Mouse (Mus musculus) A20 (cell line): ENCODE data around the gene Fgl2.

Source experiments
- DNase-seq: peaks from one replicate; pipeline ENCODE4 v3.0.0-alpha.2; 2011; ENCODE audit warnings: low read depth, low spot score

The Fgl2 gene

DNA sequence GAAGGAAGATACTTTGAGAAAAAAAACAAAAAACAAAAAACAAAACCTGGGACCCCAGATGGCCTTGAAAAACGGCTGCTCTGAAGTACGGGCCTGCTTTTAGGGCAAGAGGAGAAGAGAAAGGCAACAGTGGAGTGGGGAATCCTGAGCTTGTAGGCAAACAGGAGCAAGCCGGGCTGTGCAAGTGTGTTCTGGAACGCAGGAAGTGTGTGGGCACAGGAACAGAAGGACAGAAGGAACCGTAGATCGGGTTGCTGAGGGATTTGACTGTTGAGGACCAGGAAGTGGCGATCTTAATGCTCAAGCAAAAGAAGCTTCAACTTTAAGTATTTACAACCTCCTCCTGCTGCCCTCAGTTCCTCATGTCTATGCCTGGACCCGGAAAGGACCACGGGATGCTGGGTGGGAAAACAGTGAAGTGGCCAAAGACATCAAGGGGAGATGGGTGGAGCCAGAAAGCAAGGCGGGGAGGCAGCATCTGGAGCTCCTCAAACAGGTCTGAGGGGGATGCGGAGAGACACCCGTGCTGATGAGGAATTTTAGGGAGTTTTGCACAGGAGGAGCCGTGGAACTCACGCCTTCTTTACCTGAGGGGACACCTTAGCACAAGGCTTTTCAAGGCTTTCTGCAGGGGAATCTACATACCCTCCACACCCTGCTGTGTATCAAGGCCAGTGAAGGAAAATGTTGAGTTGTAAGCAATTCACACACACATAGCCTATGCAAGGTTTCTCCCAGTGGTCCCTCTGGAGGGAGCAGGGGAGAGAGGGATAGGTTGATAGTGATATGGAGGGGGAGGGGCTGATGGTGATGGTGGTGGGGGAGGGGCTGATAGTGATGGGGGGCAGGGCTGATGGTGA is 11.2 kb downstream of the Fgl2 start:
- DNase-seq, result no peak

GRCm38 (mm10) chr5:21384252-21384960 is 12.0 kb downstream of the Fgl2 start:
- DNase-seq, result no peak

DNA sequence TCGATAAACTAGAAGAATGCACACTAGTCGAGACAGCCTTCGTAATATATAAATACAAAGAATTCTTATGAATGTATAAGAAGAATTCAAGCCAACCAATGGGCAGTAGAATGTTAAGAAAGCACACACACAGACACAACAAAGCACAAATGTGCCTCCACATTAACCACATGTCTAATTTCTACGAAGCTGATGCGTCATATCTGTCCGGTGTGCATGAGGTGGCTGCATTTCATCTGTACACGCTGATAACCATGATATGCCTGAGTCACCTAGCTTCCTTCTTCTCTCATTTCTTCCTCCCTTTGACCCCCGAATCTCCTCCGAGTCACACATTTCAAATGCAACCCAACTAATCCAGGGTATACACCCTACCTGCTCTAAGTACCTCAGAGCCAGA is 12.5 kb downstream of the Fgl2 start:
- DNase-seq, result no peak

- DNase-seq, result peak; percentile 73
These were observed 14.0 kb downstream of the Fgl2 start for GRCm38 (mm10) chr5:21386432-21386831.

- DNase-seq, result no peak
These were observed 14.9 kb downstream of the Fgl2 start for GRCm38 (mm10) chr5:21387340-21387739.

DNA sequence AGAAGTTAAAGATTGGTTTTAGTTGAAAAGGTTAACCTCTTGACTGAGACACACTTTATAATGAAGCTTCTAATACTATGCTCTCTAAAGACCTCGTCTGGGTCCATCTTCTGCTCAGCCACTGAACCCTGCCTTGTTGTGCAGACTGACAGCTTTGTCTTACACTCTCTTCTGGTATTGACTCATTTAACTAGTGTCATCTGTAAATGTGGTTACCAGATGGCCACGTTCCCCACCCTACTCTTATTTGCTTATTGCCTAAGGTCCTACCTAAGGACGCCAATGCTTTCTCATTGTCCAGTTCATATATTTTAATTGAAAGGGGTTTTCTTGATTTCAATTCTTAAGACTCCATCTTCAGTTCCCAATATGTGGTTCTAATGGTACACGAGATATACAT is 16.4 kb downstream of the Fgl2 start:
- no peak for DNase-seq

- no peak for DNase-seq
These were observed 19.4 kb downstream of the Fgl2 start for GRCm38 (mm10) chr5:21391616-21392384.

- no peak for DNase-seq
These were observed 22.1 kb downstream of the Fgl2 start for GRCm38 (mm10) chr5:21394562-21394961.

GRCm38 (mm10) chr5:21395205-21395840 is 22.9 kb downstream of the Fgl2 start:
- DNase-seq, result no peak

GRCm38 (mm10) chr5:21411261-21411666 is 38.8 kb downstream of the Fgl2 start:
- DNase-seq, result peak; percentile 88

- DNase-seq, result no peak
These were observed 39.6 kb downstream of the Fgl2 start for GRCm38 (mm10) chr5:21412056-21412455.

DNA sequence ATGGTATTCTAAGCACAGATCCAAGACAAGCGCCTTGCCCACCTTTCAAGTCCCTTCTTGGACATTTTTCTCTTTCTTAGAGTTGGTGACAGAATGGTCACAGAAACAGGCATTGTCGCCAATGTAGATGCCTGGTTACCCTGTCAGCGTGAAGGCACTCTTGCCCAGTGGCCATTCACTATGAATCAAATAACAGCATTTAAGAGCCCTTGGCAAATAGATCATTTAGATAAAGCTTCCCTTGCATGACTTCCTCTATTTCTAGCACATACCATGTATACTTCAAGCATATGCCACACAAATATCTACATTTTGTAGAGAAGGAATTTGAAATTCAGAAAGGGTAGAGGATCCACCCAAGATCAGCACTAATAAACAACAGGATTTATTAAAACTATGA is 40.9 kb downstream of the Fgl2 start:
- no peak for DNase-seq

DNA sequence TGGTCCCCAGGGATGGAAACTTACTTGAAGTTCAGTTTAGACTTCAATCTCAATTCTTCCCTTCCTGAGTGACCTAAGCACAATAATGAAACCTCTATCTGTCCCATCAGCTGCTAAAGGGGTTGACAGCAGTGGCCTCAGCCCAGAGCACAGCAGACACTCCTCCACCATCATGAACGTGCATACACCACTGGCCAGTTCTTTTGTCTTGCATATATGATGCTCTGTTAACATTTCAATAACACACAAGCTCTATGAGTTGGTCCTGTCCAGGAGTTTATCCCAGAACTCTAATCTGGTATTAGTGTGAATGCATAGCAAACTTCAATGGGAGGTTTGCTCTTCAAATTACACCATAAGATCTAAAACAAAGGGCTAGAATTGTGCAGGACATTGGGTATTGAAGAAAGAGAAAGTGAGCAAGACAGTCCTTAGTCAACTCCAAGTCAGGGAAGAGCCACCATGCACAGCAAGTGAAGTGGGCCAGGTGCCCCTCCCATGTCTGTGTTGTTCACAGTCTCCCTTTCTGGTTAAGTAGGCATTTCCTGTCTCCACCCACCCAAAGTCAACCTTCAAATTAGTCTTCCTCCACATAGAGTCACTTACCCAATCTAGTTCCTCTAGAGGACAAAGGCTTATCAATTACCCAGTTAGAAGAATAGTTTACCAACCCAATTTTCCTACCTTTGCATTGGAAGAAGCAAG is 41.8 kb downstream of the Fgl2 start:
- DNase-seq, result no peak

DNA sequence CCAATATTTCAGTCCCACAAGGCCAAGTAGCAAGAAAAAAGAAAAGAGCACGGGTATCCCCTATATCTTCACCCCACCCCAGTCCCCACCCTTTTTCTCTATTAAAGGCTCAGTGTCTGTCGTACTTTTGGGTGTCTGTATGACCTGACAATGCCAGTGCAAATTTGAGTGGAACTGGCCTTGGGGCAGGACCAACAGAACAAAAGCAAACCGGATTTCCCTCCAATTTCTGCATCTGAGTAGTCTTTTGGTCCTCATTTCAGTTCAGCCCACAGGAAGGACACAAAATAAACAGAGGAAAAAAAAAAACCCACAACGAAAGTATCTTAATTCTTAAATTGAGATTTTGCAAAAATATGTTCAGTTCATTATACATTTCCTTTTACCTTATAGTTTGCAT is 46.2 kb downstream of the Fgl2 start:
- DNase-seq, result no peak

DNA sequence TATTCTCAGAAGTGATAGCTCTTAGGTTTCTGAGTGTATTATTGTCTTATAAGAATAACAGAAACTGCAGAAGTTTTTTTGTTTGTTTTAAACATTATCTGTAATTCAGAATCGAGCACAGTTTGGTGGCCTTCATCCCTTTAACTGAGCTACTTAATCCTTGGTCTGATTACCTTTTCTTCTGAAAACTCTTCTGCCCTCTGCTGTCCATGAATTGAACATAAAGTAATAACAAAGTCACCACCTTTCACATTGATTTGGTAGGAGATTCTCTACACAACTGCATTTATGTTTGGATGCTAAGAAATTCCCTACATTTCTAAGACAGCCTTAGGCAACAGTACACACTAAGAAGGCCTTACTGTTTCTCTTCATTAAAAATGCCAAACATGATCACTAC is 48.2 kb downstream of the Fgl2 start:
- DNase-seq, result peak; percentile 58

DNA sequence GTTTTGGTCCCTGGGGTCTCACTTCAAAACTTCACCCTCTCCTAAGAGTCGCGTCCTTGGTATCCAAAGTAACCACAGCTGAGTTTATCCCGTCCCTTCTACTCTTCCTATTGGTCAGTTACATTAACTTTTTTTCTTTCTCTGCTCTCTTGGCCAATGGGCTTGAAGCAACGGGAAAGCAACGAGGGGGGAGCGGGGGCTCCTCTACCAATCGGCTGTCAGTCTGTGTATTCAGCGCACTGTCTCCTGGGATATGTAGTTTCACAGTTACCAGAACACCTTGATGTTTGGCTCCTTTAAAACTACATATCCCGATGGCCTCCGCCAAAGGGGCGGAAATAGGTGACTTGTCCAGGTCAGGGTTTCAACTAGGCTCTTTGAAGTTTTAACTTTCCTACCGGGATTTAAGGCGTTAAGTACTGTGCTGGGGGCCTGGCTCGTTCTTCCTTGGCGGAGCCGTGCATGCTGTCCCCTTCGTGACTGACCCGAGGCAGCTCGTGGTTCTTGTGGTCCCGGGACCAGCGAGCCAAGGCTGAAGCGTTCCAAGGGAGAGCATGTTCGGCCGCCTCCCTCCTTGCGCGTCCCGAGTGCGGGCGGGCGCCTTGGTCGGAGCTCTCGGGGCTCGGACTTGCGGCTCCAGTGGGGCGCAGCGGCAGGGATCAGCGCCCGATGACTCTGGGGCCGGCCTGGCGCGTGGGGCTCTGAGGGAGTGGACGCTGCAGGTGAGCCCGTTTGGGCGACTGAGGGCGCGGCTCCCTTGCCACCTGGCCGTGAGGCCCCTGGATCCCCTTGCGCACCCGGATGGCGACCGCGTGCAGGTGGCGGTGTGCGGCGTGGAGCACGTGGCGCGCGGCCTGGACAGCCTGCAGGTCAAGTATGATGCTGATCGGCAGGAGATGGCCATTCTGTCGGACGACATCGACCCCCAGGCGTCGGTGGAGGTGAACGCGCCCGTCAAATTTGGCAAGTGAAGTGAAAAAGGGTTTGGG is 52.5 kb downstream of the Fgl2 start, which contains the start of the genes Ccdc146 and Fam185a:
Gene Ccdc146, minus strand, starts transcription at position 64 of the 989 bp plus-strand sequence.
Gene Fam185a, plus strand, starts transcription at position 345 of the 989 bp plus-strand sequence.
- peak; percentile 96 for DNase-seq

DNA sequence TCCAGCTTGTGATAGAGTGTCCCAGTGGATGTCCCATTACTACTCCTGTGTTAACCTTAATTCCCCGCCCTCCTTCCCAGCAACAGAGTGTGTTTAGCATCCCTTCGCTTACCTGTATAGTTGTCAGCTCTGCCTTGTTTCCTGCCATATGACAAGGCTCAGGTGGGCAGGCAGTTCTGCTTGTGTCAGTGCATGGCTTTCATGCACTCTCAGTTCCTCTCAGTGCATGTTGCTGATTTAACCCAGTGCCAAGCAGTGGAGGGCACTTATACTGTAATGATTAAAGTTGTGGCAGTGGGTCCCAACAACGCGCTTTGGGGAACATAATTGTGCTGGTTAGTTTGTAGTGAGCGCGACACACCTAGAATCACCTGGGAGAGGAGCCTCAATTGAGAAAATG is 54.2 kb downstream of the Fgl2 start:
- DNase-seq, result peak; percentile 73
